Mouse (Mus musculus) heart, postnatal 0 days (tissue): ENCODE measurements around the gene Pdgfa.

Source experiments
- CTCF ChIP-seq: IDR thresholded peaks from 2 replicates; pipeline ENCODE4 v1.5.1; 2016; ENCODE audit warnings: antibody characterized with exemption, control low read depth, low read depth
- EP300 ChIP-seq: IDR thresholded peaks from 2 replicates; pipeline ENCODE4 v1.6.1; 2016; ENCODE audit warnings: antibody characterized with exemption, low read depth

GRCm38 (mm10) chr5:138952969-138953368 is 44.2 kb downstream of the Pdgfa start:
- TF ChIP-seq CTCF (no peak), EP300 (no peak)
